Mouse (Mus musculus): ENCODE data around the gene Sned1.

Gene Sned1

DNA sequence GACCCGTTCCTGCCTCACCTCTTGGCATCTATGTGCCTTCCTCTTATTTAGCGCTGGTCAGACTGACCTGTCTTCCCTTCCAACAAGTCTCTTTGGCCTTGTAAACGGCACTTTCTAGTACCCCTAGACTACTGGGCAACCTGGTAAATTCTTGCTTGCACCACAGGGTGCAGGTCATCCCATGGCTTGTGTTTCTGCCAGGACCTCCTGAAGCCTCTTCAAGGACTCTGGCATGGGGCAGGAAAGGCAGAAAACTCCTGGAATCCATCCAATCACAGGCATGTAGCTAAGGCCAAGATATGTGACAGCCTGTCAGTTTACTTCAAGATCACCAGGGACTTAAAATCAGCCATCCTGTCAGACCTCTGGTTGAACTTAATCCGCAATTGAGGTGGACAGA lies 6.0 kb upstream of the Sned1 start:
- DNase-seq, result no peak

DNA sequence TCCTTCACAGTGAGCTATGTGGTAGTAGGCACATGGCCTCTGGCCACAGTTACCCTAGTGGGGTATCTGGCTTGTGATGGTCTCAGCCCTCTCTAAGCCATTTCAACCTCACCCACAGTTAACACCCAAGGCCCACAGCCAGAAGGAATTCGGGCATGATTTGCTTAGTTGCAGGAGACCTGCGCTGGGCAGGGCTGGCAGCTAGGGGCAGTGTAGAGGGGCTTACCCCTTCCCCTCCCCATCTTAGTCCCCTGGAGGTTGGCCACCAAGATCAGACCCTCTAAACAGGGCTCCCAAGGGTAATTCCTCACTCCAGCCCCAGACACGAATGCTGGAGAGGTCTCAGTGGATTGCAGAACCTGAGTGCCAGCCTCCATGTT lies 894 bp downstream of the Sned1 start:
- DNase-seq, result peak; percentile 94

DNA sequence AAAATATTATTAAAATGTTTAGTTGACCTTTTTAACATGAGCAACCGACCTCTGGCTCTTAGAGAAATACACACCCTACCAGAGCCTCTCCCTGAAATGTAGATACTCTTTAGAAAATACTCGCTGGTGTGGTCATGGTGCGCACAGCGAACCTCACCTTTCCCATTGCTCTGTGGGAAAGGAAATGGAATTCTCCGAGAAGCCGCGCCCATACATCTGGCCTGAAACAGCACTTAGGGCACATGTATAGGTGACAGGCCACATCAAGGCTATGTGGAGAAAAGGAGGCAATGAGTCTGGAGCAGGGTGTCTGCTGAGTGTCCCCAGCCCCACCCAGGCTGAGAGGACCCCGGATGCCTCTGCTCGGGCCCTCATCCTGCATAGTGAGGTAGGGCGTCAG lies 2.0 kb downstream of the Sned1 start:
- DNase-seq, result no peak

DNA sequence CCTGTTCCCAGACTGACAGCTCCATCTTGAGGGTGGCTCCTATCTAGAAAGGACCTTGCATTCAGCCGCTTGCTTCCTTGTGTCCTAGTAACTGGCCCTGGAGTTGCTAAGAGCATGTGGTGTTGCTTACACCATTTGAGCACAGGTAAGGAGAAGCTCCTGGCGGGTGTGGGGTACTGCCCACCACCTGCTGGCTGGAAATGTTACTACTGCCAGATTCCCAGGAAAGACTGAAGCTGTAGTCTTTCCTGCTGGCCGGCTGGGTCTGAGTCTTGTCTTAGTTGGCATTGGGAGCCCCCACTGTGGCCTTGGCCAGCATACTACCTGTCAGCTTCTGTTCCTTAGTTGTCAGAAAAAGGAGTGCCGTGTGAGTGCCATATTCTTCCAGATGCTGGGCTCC lies 2.6 kb downstream of the Sned1 start:
- no peak for DNase-seq

DNA sequence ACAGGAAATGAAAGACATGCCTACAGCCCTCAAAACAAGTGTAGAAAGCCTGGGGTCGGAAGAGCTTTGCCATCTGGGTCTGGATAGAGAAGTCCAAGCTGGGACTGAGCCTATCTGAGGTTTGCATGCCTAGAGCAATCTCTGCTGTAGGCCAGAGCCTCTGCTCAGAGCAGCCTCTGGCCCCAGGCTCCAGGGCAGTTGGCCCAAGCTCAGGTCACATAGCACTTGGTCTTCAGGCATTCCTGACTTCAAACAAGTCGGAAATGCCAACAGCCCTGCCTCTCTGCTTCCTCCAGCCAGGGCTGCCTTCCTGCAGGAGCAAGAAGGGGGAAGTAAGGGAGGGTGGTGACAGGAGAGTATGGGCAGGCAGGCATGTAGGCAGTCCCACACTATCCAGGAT lies 10.3 kb downstream of the Sned1 start:
- peak; percentile 94 for DNase-seq

DNA sequence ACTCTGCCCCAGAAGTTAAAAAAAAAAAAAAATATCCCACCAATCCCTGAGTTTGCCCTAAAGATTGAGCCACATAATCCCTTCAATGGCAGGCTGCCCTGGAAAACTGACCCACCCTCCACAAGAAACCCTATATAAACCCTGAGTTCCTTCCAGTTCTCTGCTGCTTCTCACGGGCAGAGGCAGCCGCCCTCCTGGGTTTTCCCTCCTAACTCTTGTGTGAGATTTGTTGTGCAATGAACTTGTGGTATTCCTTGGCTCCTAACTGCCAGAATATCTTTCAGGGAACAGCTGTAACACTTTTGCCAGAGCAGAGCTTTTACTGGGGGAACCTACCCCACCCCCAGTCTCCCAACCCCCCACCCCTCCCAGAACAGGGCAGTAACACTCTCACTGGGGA lies 16.9 kb downstream of the Sned1 start:
- DNase-seq, result peak; percentile 93

DNA sequence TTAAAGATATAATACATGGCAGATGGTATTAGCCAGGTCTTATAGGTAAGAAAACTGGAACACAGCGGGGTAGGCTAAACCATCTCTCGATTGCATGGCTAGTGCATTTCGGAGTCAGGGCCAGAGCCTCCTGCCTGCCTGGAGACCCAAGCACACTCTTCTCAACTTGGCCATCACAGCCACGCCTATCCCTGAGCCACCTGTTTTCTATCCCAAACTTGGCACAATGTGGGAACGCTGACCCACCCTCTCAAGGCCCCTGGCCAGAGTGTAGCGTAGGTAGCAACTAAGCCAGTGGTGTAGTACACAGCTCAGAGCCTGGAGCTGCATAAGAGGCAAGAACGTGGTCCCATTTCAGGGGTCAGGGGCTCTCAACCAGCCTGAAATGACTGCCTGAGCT lies 20.1 kb downstream of the Sned1 start:
- peak; percentile 91 for DNase-seq

DNA sequence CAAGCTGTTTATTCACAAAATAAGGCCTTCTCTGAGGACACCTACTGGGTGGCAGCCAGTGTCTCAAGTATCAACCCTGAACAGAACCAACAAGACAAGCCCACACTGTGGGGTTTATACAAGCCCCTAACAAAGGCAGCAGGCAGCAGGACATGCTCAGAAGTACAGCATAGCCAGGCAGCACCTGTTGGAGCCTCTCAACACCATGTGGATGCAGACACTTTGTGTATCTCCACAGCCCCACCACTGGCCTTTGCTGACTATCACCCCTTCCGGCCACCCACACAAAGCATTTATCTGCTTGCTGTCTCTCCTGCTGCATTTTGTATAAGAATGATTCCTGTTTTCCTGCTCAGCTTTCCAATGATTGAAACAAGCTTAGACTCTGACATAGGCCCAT lies 21.9 kb downstream of the Sned1 start:
- no peak for DNase-seq

DNA sequence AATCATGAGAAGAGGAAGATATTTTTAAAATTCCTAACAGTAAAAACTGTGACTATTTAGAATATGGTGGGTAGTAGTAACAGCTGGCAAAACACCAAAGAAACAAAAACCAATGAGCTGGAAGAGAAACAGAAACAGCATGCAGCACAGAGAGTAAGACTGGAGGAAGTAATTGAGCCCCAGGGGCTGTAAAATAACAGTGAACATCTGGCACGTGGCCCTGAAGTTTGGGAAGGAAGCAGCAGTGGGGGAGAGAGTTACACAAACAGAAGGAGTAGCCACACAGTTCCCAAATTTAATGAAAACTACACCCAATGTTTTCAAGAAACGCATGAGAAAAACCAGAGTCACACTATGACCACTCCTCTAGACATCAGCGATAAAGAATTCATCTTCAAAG lies 31.6 kb downstream of the Sned1 start:
- peak; percentile 88 for DNase-seq

DNA sequence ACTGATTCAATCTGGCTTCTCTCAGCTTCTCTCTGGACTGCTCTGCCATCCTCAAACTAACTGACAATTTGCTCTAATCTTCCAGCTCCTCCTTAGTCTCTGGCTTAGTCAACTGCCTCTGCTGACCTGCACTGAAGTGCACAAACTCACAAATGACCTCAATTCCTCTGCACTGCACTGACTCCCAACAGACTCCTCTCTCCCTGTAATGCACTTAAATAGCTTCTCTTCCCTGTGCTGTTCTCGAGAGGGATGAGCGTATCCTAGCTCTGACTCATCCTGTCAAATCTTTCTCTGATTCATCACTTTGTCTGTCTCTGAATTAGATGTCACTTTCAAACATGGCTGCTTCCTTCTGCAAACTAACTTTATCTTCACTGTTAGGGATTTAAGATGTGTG lies 32.6 kb downstream of the Sned1 start:
- peak; percentile 58 for DNase-seq

DNA sequence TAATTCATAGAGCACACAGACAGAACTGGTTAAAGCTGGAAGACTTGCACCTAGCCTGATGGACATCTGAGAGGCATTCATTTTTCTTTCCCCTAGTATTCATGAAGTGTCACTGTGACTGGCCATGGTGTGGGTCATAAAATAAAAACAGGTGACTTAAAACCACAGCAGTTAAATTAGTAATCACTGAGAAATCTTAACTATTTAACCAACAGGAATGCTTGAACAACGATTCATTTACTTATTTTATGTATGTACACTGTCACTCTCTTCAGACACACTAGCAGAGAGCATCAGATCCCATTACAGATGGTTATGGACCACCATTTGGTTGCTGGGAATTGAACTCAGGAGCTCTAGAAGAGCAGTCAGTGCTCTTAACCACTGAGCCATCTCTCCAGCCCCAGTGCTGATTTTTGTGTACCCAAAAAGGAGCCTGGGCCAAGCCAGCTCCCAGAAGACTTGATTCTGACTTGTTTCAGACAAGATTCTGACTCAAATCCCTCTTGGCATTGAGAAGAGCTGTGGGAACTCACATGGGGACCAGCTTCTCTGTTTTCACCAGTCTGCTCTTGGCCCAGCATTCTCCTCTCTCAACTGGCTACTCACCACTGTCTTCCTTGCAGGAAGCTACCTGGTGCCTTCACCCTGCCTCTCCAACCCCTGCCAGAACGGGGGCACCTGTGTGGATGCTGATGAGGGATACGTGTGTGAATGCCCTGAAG lies 35.0 kb downstream of the Sned1 start:
- DNase-seq, result peak; percentile 85

DNA sequence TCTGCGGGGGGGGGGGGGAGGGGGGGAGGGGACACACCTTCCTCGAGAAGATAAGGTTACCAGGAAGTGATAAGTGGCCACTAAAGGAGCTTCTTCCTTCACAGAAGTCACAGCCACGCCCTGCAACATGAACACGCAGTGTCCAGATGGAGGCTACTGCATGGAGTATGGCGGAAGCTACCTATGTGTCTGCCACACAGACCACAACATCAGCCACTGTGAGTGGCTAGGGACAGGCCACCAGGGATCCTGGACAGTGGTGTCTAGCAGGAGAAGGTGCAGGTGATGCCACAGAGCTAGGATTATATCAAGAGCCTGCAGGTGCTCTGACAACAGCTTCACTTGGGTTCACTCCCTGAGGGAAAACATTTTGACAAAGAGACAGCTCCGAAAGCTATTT lies 36.1 kb downstream of the Sned1 start:
- peak; percentile 79 for DNase-seq

DNA sequence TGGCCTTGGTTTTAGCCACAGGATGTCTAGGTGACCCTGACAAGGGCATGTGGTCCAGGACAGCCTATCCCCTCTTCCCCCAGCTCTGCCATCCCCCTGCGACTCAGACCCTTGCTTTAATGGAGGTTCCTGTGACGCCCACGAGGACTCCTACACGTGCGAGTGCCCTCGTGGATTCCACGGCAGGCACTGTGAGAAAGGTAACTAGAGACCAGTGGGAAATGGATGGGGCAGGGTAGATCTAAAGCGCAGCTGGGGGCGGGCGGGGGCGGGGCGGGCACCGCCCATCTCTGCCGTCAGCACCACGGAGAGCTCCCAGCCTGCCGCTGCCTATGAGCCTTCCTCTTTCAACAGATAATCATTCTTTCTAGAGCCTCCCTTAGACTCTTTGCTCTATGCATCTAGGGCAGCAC lies 36.8 kb downstream of the Sned1 start:
- peak; percentile 83 for DNase-seq

DNA sequence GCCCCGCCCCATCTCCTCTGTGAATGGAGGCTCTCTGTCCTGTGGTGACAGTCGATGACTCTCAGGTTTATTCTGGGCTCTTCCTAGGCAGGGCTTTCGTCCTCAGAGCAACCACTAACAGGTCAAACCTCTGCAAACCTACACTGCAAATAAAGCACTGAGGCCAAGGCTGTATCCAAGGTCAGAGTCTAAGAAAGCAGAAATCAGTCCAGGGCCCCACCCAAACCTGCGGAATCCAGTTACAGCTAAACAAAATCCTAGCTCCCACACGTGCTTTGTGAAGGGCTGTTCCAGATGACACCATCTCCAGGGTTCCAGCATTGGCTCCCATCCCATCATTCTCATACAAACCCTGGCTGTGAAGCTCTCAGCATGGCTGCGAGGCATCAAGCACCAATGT lies 39.9 kb downstream of the Sned1 start:
- no peak for DNase-seq

DNA sequence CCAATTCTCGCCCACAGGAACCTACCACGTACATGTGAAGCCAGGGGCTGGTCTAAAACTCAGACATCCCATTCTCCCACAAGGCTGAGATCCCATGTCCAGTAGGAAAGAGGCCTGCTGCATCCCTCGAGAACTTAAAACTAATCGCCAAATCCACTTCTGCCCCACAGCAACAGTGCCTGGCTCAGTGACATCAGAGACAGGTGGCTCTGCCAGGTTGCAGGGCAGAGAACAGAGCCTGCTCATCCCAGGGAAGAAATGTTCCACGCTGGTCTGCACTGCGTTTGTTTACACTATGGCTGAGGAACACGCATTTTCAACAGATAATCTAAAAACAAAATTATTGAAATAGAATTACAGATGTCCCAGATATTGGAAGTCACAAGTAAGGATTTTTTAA lies 41.4 kb downstream of the Sned1 start:
- no peak for DNase-seq

DNA sequence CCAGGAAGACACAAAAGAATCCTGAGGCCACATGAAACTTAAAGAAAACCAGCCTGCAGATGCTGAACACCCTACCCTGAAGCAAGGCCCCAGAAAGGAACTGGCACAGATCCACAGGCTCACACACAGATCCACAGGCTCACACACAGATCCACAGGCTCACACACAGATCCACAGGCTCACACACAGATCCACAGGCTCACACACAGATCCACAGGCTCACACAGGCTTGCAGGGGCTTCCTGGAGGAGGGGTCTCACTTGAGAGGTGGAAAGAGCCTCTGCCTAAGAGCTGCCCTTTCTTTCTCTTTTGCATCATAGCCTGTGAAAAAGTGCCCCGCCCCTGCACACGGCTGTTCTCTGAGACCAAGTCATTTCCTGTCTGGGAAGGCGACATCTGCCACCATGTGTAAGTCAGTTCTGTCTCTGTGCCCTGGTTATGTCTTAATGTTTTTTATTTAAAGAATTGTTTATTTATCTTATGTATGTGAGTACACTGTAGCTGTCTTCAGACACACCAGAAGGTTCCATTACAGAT lies 54.1 kb downstream of the Sned1 start:
- peak; percentile 60 for DNase-seq

DNA sequence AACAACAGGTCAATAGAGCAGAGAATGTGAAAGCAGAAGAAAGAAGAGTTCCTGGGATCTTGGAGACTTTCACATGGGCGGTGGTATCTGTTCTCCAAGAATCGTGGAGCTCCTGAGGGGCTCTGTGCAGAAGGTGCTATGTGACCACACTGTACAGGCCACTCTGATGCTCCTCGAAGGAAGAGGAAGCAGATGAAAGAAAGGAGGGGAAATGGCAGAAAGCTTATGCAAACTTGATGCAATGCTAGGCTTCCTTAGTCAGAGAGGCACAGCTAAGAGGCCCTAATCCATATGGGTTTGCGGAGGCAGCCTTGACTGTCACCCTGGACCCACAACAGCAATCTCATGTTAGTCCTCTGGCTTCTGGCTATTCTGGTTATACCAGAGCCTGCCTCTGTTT lies 55.3 kb downstream of the Sned1 start:
- peak; percentile 44 for DNase-seq

DNA sequence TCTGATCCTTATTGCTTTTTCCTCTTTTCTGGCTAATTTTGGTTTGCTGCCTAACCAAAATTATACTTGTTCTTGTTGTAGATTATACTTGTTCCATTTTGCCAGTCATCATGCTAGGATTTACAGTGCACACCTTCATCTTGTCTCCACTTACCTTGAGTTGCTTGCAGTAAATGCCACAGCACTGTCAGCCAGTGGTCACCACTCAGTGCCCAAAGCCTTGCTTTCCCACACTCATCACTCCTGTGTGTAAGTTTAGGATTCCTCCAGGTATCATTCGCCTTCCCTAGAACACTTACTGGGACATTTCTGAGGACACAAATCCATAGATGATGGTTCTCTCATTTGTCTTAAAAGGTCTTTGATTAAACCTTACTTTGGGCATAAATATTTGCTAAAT lies 56.0 kb downstream of the Sned1 start:
- DNase-seq, result peak; percentile 56

DNA sequence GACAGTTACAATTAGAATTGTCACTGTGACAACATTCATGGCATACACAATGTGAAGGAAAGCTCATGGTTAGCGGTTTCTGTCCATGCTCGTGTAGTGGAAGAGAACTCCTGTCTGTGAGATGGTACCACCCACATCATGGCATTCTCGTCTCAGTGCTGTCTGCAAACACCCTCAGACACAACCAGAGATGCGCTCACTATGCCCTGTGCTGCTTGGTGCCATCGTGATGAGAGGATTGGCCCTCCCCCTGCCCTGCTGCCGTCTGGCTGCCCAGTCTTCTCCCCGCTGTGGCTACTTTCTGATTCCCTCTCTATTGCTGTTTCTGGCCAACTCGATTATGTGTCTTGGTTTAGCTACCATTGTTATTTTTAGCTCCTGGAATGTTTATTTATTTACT lies 56.4 kb downstream of the Sned1 start:
- DNase-seq, result peak; percentile 58

DNA sequence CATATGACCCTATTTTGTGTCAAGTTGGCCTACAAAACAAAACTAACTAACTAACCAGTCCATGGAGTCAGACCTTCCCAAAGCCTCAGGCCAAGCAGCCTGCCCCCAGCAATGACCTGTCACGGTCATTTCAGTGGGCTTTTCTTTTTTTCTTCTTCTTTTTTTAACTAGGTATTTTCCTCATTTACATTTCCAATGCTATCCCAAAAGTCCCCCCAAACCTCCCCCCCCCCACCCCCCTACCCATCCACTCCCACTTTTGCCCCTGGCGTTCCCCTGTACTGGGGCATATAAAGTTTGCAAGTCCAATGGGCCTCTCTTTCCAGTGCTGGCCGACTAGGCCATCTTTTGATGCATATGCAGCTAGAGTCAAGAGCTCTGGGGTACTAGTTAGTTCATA lies 58.9 kb downstream of the Sned1 start:
- peak; percentile 44 for DNase-seq

DNA sequence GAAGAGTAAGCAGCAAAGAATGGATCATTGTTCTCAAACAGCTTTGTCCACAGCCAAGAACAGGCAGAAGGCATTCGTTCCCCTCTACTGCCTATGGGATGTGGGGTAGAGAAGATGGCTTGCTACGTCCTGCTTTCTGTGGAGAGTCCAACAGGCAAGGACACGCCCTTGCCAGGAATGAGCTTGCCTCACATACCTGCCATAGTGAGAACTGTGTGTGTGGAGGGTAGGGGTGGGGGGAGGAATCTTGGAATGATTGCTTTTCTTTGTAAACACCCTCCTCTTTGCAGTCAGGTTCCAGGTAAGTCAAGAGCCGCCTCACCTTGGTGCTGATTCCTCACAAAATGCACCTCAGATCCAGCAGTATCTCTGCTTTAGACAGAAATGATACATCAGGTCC lies 64.2 kb downstream of the Sned1 start:
- peak; percentile 73 for DNase-seq

DNA sequence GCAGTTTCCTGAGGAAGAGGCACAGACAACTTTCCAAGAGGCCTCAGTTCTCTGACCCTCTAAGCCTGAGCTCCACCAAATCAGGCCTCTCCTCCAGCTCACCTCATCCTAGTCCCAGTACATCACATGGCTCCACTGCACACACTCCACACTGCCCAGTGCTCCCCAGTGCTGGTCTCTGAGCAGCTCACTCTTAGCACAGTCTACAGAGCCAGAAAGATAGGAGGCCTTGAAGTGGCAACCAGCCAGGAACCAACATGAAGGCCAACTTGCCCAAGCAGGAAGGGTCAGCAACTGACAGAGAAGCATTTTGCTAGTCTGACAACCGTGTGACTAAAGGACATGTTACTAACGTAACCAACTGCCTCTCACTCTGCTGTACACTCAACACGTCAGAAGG lies 64.9 kb downstream of the Sned1 start:
- peak; percentile 95 for DNase-seq

DNA sequence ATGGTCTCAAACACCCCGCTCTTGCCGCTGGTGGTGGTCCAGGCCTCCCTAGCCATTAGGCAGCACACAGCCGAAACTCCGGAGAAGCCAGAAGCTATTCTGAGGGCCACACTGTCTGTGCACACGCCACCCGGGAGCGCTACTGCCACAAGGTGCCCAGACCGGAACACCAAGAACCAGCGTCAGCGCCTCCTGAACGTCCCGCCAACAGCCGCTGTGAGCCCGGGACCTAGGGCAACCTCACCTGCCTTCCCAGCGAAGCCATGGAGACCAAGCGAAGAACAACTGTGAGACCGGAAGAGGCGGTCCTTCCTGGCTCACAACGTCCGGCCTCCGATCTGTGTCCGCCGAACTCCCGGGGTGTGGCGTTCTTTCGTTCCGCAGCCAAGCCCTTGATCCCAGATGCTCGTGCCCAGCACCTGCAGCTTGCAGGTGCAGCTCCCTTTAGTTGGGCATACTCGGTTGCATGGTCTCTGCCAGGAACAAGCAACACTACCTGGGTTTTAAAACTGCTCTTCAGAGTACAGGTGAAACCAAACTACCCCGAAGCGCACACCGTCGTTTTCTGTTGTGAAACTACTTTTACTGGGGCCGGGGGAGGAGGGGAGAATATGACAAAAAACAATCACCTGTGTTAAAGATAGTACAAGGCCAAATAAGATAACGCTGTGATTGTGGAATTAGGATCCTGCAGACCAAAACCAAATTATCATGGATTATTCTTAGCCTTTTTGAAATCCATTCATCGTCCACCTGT lies 70.1 kb downstream of the Sned1 start, which contains the start of gene Mterf4:
Mterf4 (minus strand) TSS at position 335 of the 757 bp plus-strand sequence.
- DNase-seq, result peak; percentile 97

DNA sequence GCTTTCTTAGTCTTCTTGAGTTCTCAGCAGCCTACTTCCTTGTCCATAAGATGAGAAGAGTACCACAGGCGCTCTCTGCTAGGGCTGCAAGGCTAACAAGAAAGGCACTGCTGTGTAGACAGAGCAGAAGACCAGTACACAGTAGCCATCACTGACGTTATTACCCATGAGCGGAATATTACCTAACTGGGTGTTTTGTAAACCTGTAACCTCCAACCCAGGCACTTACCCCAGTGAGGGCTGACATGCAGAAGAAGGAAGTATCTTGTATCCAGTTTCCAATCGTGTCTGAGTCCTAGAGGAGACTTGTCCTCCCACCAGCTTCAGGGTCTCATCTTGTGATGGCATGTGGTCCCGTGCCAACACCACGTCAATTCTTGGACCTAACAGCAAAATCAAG lies 88.3 kb downstream of the Sned1 start:
- DNase-seq, result no peak
